Mouse (Mus musculus) macrophage (primary cell): ENCODE results near the gene Pex11b. TPM values are rescaled to one million over a fixed set of nuclear protein-coding genes. Genes with fewer than 3 reads are reported as not detected.
"Not testable (repeated sequence)": the region's sequence is repeated elsewhere in the genome, so short reads cannot be mapped to it uniquely, and the experiment has no call there.

Source experiments
- H3K27ac ChIP-seq: fragments of 350-480 bp; formaldehyde crosslinking; 2 replicates; pipeline ENCODE4 v1.9.0; 2021
- H3K36me3 ChIP-seq: fragments of 350-480 bp; formaldehyde crosslinking; 2 replicates; pipeline ENCODE4 v1.9.0; 2021; ENCODE audit errors: inconsistent target
- H3K4me3 ChIP-seq: fragments of 350-480 bp; formaldehyde crosslinking; 2 replicates; pipeline ENCODE4 v1.9.0; 2021; ENCODE audit errors: inconsistent target
- H3K79me2 ChIP-seq: fragments of 350-480 bp; formaldehyde crosslinking; 2 replicates; pipeline ENCODE4 v1.9.0; 2021; ENCODE audit errors: inconsistent target
- WGBS: methylation state at CpG from one replicate; pipeline ENCODE4 v1.1.7; 2026; ENCODE audit warnings: inconsistent platforms; ENCODE audit not compliant: missing documents; 5-methylcytosine and 5-hydroxymethylcytosine counted together
- polyA plus RNA-seq: library from polyadenylated mRNA; stranded (reverse); fragments of 250-400 nt; gene quantifications from 3 replicates; pipeline ENCODE4 v1.2.4, GENCODE M21; 2018; ENCODE audit warnings: inconsistent platforms

Gene Pex11b
- polyA plus RNA-seq, 1 experiment from 2014 or later = 17.2 TPM

GRCm38 (mm10) chr3:96675171-96675570, 40.0 kb downstream of the Pex11b start:
- no peak overlapping the region for H3K4me3 ChIP-seq
- WGBS = 47% methylated on average over 3 of the region's 3 CpGs
- no peak overlapping the region for H3K27ac ChIP-seq
- H3K79me2 ChIP-seq = no peaks in the 10 kb centered on the region
- H3K36me3 ChIP-seq = no peaks in the 10 kb centered on the region

GRCm38 (mm10) chr3:96675690-96676089, 40.5 kb downstream of the Pex11b start:
- Histone ChIP-seq H3K4me3 (no peak overlapping the region), H3K79me2 (no peaks in the 10 kb centered on the region), H3K36me3 (no peaks in the 10 kb centered on the region), H3K27ac (no peak overlapping the region)
- WGBS = 94% methylated on average over 3 of the region's 3 CpGs

GRCm38 (mm10) chr3:96678456-96678855, 43.3 kb downstream of the Pex11b start:
- 86% methylated on average over 6 of the region's 7 CpGs for WGBS
- Histone ChIP-seq H3K36me3 (no peaks in the 10 kb centered on the region), H3K79me2 (no peaks in the 10 kb centered on the region), H3K27ac (no peak overlapping the region), H3K4me3 (no peak overlapping the region)

- no peaks in the 10 kb centered on the region for H3K36me3 ChIP-seq
- no peaks in the 10 kb centered on the region for H3K79me2 ChIP-seq
- no peak overlapping the region for H3K27ac ChIP-seq
- H3K4me3 ChIP-seq = no peak overlapping the region
- WGBS = 78% methylated on average over 5 of the region's 5 CpGs
These were observed 44.0 kb downstream of the Pex11b start for GRCm38 (mm10) chr3:96679159-96679674.

- H3K4me3 ChIP-seq = no peak overlapping the region
- 52% methylated on average over 12 of the region's 12 CpGs for WGBS
- no peaks in the 10 kb centered on the region for H3K79me2 ChIP-seq
- H3K36me3 ChIP-seq = no peaks in the 10 kb centered on the region
- H3K27ac ChIP-seq = no peak overlapping the region
These were observed 45.2 kb downstream of the Pex11b start for GRCm38 (mm10) chr3:96680269-96680956.

- H3K36me3 ChIP-seq = no peaks in the 10 kb centered on the region
- H3K4me3 ChIP-seq = no peak overlapping the region
- 96% methylated on average over 2 of the region's 3 CpGs for WGBS
- no peak overlapping the region for H3K27ac ChIP-seq
- no peaks in the 10 kb centered on the region for H3K79me2 ChIP-seq
These were observed 48.3 kb downstream of the Pex11b start for GRCm38 (mm10) chr3:96683496-96683895.

GRCm38 (mm10) chr3:96684151-96684821, 49.1 kb downstream of the Pex11b start:
- WGBS = 65% methylated on average over 17 of the region's 17 CpGs
- Histone ChIP-seq H3K36me3 (no peaks in the 10 kb centered on the region), H3K4me3 (no peak overlapping the region), H3K79me2 (no peaks in the 10 kb centered on the region), H3K27ac (no peak overlapping the region)

- Histone ChIP-seq H3K27ac (no peak overlapping the region), H3K4me3 (no peak overlapping the region), H3K79me2 (no peaks in the 10 kb centered on the region), H3K36me3 (no peaks in the 10 kb centered on the region)
- 23% methylated on average over 28 of the region's 28 CpGs for WGBS
These were observed 49.6 kb downstream of the Pex11b start for GRCm38 (mm10) chr3:96684822-96685156.

- 94% methylated on average over 4 of the region's 5 CpGs for WGBS
- H3K4me3 ChIP-seq, H3K36me3 ChIP-seq, H3K27ac ChIP-seq, H3K79me2 ChIP-seq: not testable (repeated sequence)
These were observed 50.9 kb downstream of the Pex11b start for GRCm38 (mm10) chr3:96686057-96686456.

- no peak overlapping the region for H3K4me3 ChIP-seq
- WGBS = 23% methylated on average over 10 of the region's 11 CpGs
These were observed 53.7 kb downstream of the Pex11b start for GRCm38 (mm10) chr3:96688854-96689253.

GRCm38 (mm10) chr3:96690298-96690697, 55.1 kb downstream of the Pex11b start:
- Histone ChIP-seq H3K36me3 (no peaks in the 10 kb centered on the region), H3K27ac (no peak overlapping the region), H3K79me2 (no peaks in the 10 kb centered on the region), H3K4me3 (no peak overlapping the region)
- WGBS = 58% methylated on average over 3 of the region's 3 CpGs

More at GRCm38 (mm10) chr3:96688854-96689253, 53.7 kb downstream of the Pex11b start:
- H3K27ac ChIP-seq = no peak overlapping the region
- no peaks in the 10 kb centered on the region for H3K79me2 ChIP-seq
- H3K36me3 ChIP-seq = no peaks in the 10 kb centered on the region

- 43% methylated on average over 3 of the region's 3 CpGs for WGBS
- no peak overlapping the region for H3K4me3 ChIP-seq
- H3K36me3 ChIP-seq = no peaks in the 10 kb centered on the region
- no peak overlapping the region for H3K27ac ChIP-seq
- H3K79me2 ChIP-seq = peaks cover 2% of the 10 kb centered on the region
These were observed 57.3 kb downstream of the Pex11b start for GRCm38 (mm10) chr3:96692506-96692905.

- WGBS = 67% methylated on average over 1 of the region's 1 CpGs
- Histone ChIP-seq H3K36me3 (no peaks in the 10 kb centered on the region), H3K79me2 (peaks cover 13% of the 10 kb centered on the region), H3K27ac (no peak overlapping the region), H3K4me3 (no peak overlapping the region)
These were observed 58.4 kb downstream of the Pex11b start for GRCm38 (mm10) chr3:96693579-96693978.
